Mouse (Mus musculus): ENCODE data around the gene Foxf1. TPM values are rescaled to one million over a fixed set of nuclear protein-coding genes. Genes with fewer than 3 reads are reported as not detected.

Gene Foxf1
- polyA plus RNA-seq, 1 experiment from 2014 or later: 1.4 TPM

DNA sequence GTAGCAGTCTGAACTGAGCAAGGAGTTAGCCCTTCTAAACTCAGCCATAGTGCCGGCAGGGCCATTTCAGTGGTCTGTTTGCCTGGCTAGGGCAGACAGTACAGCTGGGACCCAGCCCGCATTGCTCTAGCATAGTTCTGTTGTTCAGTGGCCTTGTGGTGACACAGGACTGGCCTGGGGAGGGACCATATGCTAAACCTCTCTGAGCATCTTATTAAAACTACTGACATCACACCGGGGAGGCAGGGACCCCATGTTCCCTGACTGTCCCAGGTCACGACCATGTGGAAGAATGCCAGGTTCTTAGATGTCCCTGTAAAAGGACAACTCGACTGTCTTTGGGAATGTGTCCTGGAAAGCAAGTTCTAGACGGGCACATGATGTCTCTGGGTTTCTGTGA, 8.0 kb downstream of the Foxf1 start:
- H3K9ac ChIP-seq (replicated peaks): no peak overlapping the region; the same call in 1 of the 2 replicates
- no peak overlapping the region for H3K4me2 ChIP-seq
- peaks cover 73% of the 10 kb centered on the region for H3K27me3 ChIP-seq
- H3K4me3 ChIP-seq (replicated peaks): no peak overlapping the region
- no peak overlapping the region for H3K27ac ChIP-seq
- ATAC-seq (ENCODE audit: insufficient number of reproducible peaks, insufficient read depth, low FRiP score, low TSS enrichment, low read depth): 0 out of 2 replicates have a peak, but pooled peaks have one; percentile 9
- peaks cover 7% of the 10 kb centered on the region for H3K36me3 ChIP-seq
- peaks cover 2% of the 10 kb centered on the region for H3K4me1 ChIP-seq (replicated peaks)
- 28% methylated on average over 6 of the region's 6 CpGs for whole genome bisulfite sequencing
- no peaks in the 10 kb centered on the region for H3K9me3 ChIP-seq

GRCm38 (mm10) chr8:121092627-121093026, 8.4 kb downstream of the Foxf1 start:
- Histone ChIP-seq H3K4me2 (no peak overlapping the region), H3K27me3 (peaks cover 69% of the 10 kb centered on the region), H3K36me3 (peaks cover 11% of the 10 kb centered on the region), H3K4me1 (replicated peaks) (peaks cover 2% of the 10 kb centered on the region), H3K9ac (replicated peaks) (no peak overlapping the region), H3K27ac (no peak overlapping the region), H3K9me3 (no peaks in the 10 kb centered on the region), H3K4me3 (replicated peaks) (no peak overlapping the region)
- 4% methylated on average over 16 of the region's 16 CpGs for WGBS
- ATAC-seq (ENCODE audit: insufficient number of reproducible peaks, insufficient read depth, low FRiP score, low TSS enrichment, low read depth): peak; percentile 53

DNA sequence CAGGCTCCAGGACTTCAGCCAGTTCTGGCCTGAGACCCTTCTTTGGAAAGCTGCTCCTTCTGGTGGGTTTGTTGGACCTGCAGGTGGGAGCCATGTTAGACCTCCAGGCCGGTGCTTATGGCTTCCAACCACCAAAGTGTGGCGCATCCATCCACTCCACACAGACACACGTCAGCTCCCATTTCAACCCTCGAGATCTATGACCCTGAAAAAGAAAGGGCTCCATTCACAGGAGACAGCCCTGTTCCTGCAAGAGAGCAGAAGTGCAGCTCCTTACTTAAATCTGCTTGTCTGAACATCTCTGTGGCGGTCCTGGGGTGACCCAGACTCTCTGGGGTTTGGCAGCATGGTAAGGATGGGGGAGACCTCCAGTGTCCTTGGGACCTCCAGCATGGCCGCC, 9.3 kb downstream of the Foxf1 start:
- Histone ChIP-seq H3K4me1 (replicated peaks) (peaks cover 2% of the 10 kb centered on the region), H3K36me3 (peaks cover 20% of the 10 kb centered on the region), H3K4me2 (no peak overlapping the region), H3K27ac (no peak overlapping the region), H3K4me3 (replicated peaks) (no peak overlapping the region), H3K27me3 (peaks cover 61% of the 10 kb centered on the region), H3K9ac (replicated peaks) (no peak overlapping the region), H3K9me3 (no peaks in the 10 kb centered on the region)
- WGBS: 68% methylated on average over 6 of the region's 6 CpGs
- ATAC-seq (ENCODE audit: insufficient number of reproducible peaks, insufficient read depth, low FRiP score, low TSS enrichment, low read depth): no peak

DNA sequence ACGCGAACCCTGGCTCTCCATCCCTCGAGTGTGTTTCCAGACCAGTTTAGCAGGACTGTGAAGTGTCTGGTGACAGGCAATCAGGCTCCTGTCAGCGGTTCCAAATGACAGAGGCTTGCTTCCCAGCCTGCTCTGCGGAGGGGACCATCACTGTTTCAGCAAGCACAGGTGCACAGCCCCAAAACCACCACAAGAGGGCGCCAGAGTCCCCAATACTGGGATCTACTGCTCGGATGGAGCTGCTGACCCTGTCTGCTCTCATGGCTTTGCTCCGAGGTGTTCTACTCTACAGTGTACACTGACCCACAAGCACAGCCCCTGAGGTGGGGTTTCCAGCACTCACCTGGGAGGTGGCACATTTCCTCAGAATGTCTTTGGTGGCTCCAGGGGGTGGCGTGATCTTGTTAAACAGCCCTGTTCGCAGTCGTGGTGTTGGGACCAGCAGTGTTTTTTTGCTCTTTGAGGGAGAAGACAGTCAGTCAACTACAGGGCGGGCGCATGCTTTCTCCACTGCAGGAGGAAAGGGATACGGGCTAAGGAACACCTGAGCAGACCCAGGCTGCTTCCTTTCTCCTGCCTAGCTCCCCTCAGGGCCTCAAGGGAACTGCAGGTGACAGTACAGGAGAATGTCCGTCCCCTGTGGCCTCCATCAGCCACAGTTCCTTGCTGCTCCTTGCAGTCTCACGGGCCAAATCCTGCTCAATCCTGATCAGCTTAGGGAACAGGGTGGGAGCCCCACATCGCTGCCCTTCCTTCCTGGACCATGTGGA, 20.0 kb downstream of the Foxf1 start:
- Histone ChIP-seq H3K4me3 (replicated peaks) (no peak overlapping the region), H3K9me3 (no peaks in the 10 kb centered on the region), H3K4me1 (replicated peaks) (peaks cover 18% of the 10 kb centered on the region), H3K27me3 (no peaks in the 10 kb centered on the region), H3K4me2 (no peak overlapping the region), H3K27ac (no peak overlapping the region), H3K9ac (replicated peaks) (no peak overlapping the region), H3K36me3 (peaks cover 68% of the 10 kb centered on the region)
- WGBS: 47% methylated on average over 17 of the region's 17 CpGs
- ATAC-seq (ENCODE audit: insufficient number of reproducible peaks, insufficient read depth, low FRiP score, low TSS enrichment, low read depth): no peak

DNA sequence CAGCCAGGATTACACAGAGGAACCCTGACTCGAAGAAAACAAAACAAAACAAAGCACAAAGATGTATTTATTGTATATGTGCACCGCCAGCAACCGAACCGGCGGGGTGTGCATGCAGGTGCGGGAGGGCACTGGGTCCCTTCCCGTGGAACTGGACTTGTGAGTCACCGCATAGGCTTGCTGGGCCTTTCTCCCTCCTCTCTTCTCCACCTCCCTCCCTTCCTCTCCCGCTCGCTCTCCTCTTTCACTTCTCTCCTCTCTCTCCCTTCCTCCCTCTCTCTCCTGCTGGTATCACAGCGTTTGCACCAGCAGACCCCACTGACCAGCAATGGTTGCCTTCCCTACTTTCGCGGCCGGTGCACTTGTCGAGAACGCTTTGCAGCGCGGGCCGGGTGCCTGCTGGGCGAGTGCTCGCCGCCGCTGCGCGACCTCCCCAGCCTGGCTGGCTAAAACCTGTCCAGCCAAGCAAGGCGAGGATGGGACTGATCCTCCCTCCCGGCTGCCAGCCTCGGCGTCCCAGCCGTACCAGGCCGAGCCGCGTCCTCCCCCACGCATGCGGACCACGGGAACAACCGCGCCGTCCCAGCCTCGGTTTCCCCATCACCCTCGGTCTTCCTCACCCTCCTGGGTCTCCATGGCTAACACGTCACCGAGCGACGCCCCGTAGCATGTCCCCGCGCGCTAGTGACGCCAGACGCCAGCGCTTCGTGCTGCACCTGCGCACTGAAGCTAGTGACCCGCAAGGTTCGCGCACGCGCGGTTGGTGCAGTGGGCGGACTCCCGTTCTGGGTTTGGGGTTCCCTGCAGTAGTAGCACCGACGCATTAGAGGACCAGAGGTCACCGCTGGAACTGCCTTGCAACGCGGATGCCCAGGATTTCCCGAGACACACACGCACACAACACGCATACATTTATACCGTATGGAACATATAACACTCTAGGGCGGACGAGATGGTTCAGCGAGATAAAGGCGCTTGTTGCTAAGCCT, 23.8 kb downstream of the Foxf1 start, which contains the start of gene Mthfsd:
Gene Mthfsd, minus strand, starts transcription at position 725 of the 989 bp plus-strand sequence.
- H3K36me3 ChIP-seq: peaks cover 31% of the 10 kb centered on the region
- peak within 1 kb of the TSS; percentile 77 for H3K27ac ChIP-seq
- H3K4me2 ChIP-seq: peak within 1 kb of the TSS; percentile 90
- H3K9me3 ChIP-seq: no peaks in the 10 kb centered on the region
- WGBS: 1% methylated on average over 75 of the region's 75 CpGs
- peak within 1 kb of the TSS; percentile 94 for H3K9ac ChIP-seq (replicated peaks)
- H3K4me3 ChIP-seq (replicated peaks): peak within 1 kb of the TSS; percentile 90
- H3K27me3 ChIP-seq: peaks cover 30% of the 10 kb centered on the region
- H3K4me1 ChIP-seq (replicated peaks): peaks cover 18% of the 10 kb centered on the region
- ATAC-seq (ENCODE audit: insufficient number of reproducible peaks, insufficient read depth, low FRiP score, low TSS enrichment, low read depth): peak; percentile 63

DNA sequence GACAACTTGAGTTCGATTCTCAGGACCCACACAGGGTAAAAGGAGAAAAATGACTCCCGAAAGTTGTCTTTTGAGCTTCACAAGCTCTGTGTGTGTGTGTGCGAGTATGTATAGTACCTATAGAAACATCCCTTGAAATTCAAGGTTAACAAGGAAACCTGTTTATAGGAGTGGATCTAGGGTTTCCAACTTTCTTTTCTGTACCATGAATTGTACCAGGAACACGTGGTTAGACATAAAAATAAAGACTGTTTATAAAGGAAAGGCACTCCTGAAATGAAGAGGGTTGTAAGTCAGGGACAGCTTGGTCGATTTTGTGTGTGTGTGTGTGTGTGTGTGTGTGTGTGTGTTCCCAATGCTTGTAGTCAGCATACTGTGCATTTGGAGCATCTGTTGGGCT, 24.5 kb downstream of the Foxf1 start:
- H3K4me2 ChIP-seq: peak overlapping the region; percentile 90
- H3K9me3 ChIP-seq: no peaks in the 10 kb centered on the region
- peak overlapping the region; percentile 77; the same call in 1 of the 2 replicates for H3K27ac ChIP-seq
- H3K4me1 ChIP-seq (replicated peaks): peaks cover 21% of the 10 kb centered on the region
- peak overlapping the region; percentile 48 for H3K9ac ChIP-seq (replicated peaks)
- 14% methylated on average over 5 of the region's 5 CpGs for WGBS
- H3K27me3 ChIP-seq: peaks cover 34% of the 10 kb centered on the region
- ATAC-seq (ENCODE audit: insufficient number of reproducible peaks, insufficient read depth, low FRiP score, low TSS enrichment, low read depth): peak; percentile 3
- H3K36me3 ChIP-seq: peaks cover 24% of the 10 kb centered on the region
- peak overlapping the region; percentile 90 for H3K4me3 ChIP-seq (replicated peaks)

GRCm38 (mm10) chr8:121111145-121111907, 27.1 kb downstream of the Foxf1 start:
- Histone ChIP-seq H3K27ac (no peak overlapping the region), H3K36me3 (peaks cover 5% of the 10 kb centered on the region), H3K4me1 (replicated peaks) (peaks cover 42% of the 10 kb centered on the region), H3K27me3 (peaks cover 57% of the 10 kb centered on the region), H3K9me3 (no peaks in the 10 kb centered on the region), H3K9ac (replicated peaks) (no peak overlapping the region), H3K4me3 (replicated peaks) (no peak overlapping the region), H3K4me2 (no peak overlapping the region)
- ATAC-seq (ENCODE audit: insufficient number of reproducible peaks, insufficient read depth, low FRiP score, low TSS enrichment, low read depth): no peak
- WGBS: 52% methylated on average over 7 of the region's 7 CpGs

- no peak for ATAC-seq (ENCODE audit: insufficient number of reproducible peaks, insufficient read depth, low FRiP score, low TSS enrichment, low read depth)
- no peaks in the 10 kb centered on the region for H3K36me3 ChIP-seq
- H3K27me3 ChIP-seq: peaks cover 76% of the 10 kb centered on the region
- peak overlapping the region; percentile 49; the same call in 1 of the 2 replicates for H3K4me2 ChIP-seq
- peaks cover 44% of the 10 kb centered on the region for H3K4me1 ChIP-seq (replicated peaks)
- H3K4me3 ChIP-seq (replicated peaks): no peak overlapping the region
- 1% methylated on average over 21 of the region's 21 CpGs for WGBS
- H3K9ac ChIP-seq (replicated peaks): no peak overlapping the region
- no peak overlapping the region for H3K27ac ChIP-seq
- no peaks in the 10 kb centered on the region for H3K9me3 ChIP-seq
Observed at GRCm38 (mm10) chr8:121113261-121113660, 29.1 kb downstream of the Foxf1 start.

- H3K9me3 ChIP-seq: no peaks in the 10 kb centered on the region
- peaks cover 83% of the 10 kb centered on the region for H3K27me3 ChIP-seq
- whole genome bisulfite sequencing: under 1% methylated on average over 25 of the region's 25 CpGs
- no peaks in the 10 kb centered on the region for H3K36me3 ChIP-seq
- H3K4me3 ChIP-seq (replicated peaks): peak overlapping the region; percentile 27
- no peak overlapping the region for H3K27ac ChIP-seq
- H3K4me2 ChIP-seq: peak overlapping the region; percentile 49
- no peak for ATAC-seq (ENCODE audit: insufficient number of reproducible peaks, insufficient read depth, low FRiP score, low TSS enrichment, low read depth)
- peaks cover 41% of the 10 kb centered on the region for H3K4me1 ChIP-seq (replicated peaks)
- peak overlapping the region; percentile 31; the same call in 1 of the 2 replicates for H3K9ac ChIP-seq (replicated peaks)
Observed at GRCm38 (mm10) chr8:121115136-121115535, 30.9 kb downstream of the Foxf1 start.

DNA sequence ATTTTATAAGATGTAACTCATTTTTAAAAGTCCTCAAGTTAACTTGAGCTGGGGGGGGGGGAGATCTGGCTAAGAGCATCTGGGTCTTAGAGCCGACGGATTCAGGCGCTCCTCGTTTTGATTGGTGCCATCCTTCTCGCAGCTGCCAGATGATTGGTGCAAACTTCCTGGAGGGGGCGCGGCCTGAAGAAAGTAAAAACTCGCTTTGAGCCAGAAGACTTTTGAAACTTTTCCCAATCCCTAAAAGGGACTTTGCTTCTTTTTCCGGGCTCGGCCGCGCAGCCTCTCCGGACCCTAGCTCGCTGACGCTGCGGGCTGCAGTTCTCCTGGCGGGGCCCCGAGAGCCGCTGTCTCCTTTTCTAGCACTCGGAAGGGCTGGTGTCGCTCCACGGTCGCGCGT, 31.8 kb downstream of the Foxf1 start, which contains the start of gene Foxc2:
Gene Foxc2, plus strand, starts transcription at position 224 of the 400 bp plus-strand sequence.
- under 1% methylated on average over 24 of the region's 25 CpGs for WGBS
- ATAC-seq (ENCODE audit: insufficient number of reproducible peaks, insufficient read depth, low FRiP score, low TSS enrichment, low read depth): no peak
- Histone ChIP-seq H3K4me2 (peak within 1 kb of the TSS; percentile 91), H3K27me3 (peaks cover 85% of the 10 kb centered on the region), H3K9ac (replicated peaks) (peak within 1 kb of the TSS; percentile 70), H3K9me3 (no peaks in the 10 kb centered on the region), H3K36me3 (no peaks in the 10 kb centered on the region), H3K4me3 (replicated peaks) (peak within 1 kb of the TSS; percentile 62), H3K27ac (peak within 1 kb of the TSS; percentile 89), H3K4me1 (replicated peaks) (peaks cover 49% of the 10 kb centered on the region)
